Comparison of ENCODE assay signal across 16 mouse cellular contexts in genomic region chr2:93682601-93683202, GRCm38 (mm10). TPM values are rescaled to one million over a fixed set of nuclear protein-coding genes. Genes with fewer than 3 reads are reported as not detected.
"Had no signal": no experiment of that assay in that cellular context is flagged by ENCODE, and none has a peak within 500 bp of the region (broad histone marks: within the 10 kb centered on the region; RNA-seq: fewer than 3 reads in every experiment).

No protein-coding gene starts in this region.

- ATAC-seq: intestine, embryonic 16.5 days; midbrain, embryonic 15.5 days had no signal

- H3K4me1 ChIP-seq: kidney, embryonic 15.5 days; midbrain, embryonic 15.5 days; neural tube, embryonic 13.5 days; stomach, embryonic 15.5 days had no signal

- H3K4me2 ChIP-seq: kidney, embryonic 15.5 days; limb, embryonic 15.5 days; lung, embryonic 14.5 days; midbrain, embryonic 15.5 days; neural tube, embryonic 13.5 days; stomach, embryonic 15.5 days had no signal

- H3K9ac ChIP-seq: kidney, embryonic 15.5 days; limb, embryonic 15.5 days; lung, embryonic 14.5 days; midbrain, embryonic 15.5 days; neural tube, embryonic 13.5 days; stomach, embryonic 15.5 days had no signal

- H3K36me3 ChIP-seq: kidney, embryonic 15.5 days; limb, embryonic 15.5 days; midbrain, embryonic 10.5 days; midbrain, embryonic 15.5 days; neural tube, embryonic 13.5 days; stomach, embryonic 15.5 days had no signal

- DNase-seq: kidney, adult 2 months; kidney, postnatal 14 days; lung, embryonic 14.5 days; lung, postnatal 10 days; lung, postnatal 4 days; right cerebral cortex, postnatal 14 days; thymus, adult 2 months; thymus, postnatal 25 days had no signal

- H3K9me3 ChIP-seq: kidney, embryonic 15.5 days; limb, embryonic 15.5 days; midbrain, embryonic 10.5 days; midbrain, embryonic 15.5 days; neural tube, embryonic 13.5 days; stomach, embryonic 15.5 days had no signal

- H3K27ac ChIP-seq: kidney, embryonic 15.5 days; limb, embryonic 15.5 days; midbrain, embryonic 10.5 days; midbrain, embryonic 15.5 days; neural tube, embryonic 13.5 days; stomach, embryonic 15.5 days had no signal

- H3K4me3 ChIP-seq: kidney, embryonic 15.5 days; limb, embryonic 15.5 days; midbrain, embryonic 10.5 days; midbrain, embryonic 15.5 days; neural tube, embryonic 13.5 days; stomach, embryonic 15.5 days had no signal

- H3K27me3 ChIP-seq: limb, embryonic 15.5 days; midbrain, embryonic 15.5 days; neural tube, embryonic 13.5 days; stomach, embryonic 15.5 days had no signal

RNA-seq across cellular contexts. Expression of gene Alx4, which starts 40.5 kb away (rescaled TPM):
- total RNA-seq: megakaryocyte, adult 5-6 weeks had no signal
